Mouse (Mus musculus): ENCODE data around the gene Adk.

DNA sequence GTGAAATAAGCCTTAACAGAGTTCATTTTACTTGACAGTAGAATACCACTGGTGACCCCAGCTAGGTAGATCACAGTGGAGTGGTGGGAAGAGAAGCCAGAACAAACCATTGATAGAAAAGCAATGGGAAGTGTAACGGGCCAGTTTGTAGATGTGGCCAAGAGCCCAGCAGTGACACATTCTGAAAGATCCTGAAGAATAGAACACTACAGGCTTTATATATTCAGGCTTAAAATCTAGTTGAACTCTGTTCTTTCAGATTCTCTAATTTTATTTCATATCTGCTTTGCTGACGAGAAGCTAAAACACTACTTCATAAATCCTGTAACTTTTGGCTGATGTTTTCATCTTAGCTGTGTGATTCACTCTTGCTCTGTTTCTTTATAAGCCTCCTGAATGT, 48.5 kb downstream of the Adk start:
- no peak for TF ChIP-seq POLR2A (IDR thresholded peaks at IDR 0.05; ENCODE audit: borderline replicate concordance, extremely low read depth, low read depth, low read length)
- TF ChIP-seq CTCF (IDR thresholded peaks at IDR 0.05; ENCODE audit: insufficient read depth, low read length): no peak

All from lung, adult 2 months (tissue).